Mouse (Mus musculus): ENCODE results near the gene Nfkb2. TPM values are rescaled to one million over a fixed set of nuclear protein-coding genes. Genes with fewer than 3 reads are reported as not detected.
A peak's percentile ranks its signal among the peaks of the same experiment; 100 is the strongest.

Nfkb2 gene
- polyA plus RNA-seq, 1 experiment from 2014 or later, result 9.2 TPM

DNA sequence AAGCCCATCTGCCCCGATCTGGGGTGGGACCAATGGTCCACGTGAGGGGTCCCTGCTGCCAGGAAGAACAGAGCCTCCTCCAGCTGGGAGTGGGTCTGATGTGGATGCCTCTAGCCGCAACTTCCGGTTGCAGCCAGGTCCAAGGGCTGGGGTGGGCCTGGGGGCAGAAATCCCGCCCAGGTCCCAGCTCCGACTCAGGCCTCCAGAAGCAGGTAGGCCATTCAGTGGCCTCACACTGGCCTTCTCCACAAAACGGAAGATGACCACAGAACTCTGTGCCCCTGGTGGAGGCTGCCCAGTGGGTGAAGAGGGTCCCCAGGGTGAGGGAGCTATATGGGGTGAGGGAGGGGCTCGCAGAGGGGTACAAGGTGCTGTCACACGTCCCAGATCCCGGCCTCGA lies 20.2 kb downstream of the Nfkb2 start:
- Histone ChIP-seq H3K4me2 (ENCODE audit: low read length) (no peak overlapping the region), H3K4me3 (ENCODE audit: low read depth, low read length) (no peak overlapping the region), H3K27me3 (replicated peaks; ENCODE audit: control insufficient read depth, insufficient read depth, low read length) (peaks cover 47% of the 10 kb centered on the region), H3K27ac (ENCODE audit: low read depth) (no peak overlapping the region), H3K9me3 (ENCODE audit: control insufficient read depth, low read length) (no peaks in the 10 kb centered on the region), H3K9ac (ENCODE audit: low read length) (no peak overlapping the region), H3K4me1 (replicated peaks; ENCODE audit: control insufficient read depth, insufficient read depth, low read length) (peaks cover 32% of the 10 kb centered on the region), H3K36me3 (ENCODE audit: control insufficient read depth, insufficient read depth, low read length) (no peaks in the 10 kb centered on the region)
- DNase-seq (ENCODE audit: low spot score) (no peak), ATAC-seq (replicated peaks; ENCODE audit: low FRiP score, low TSS enrichment, low read depth) (no peak)
- WGBS, result 61% methylated on average over 11 of the region's 11 CpGs

DNA sequence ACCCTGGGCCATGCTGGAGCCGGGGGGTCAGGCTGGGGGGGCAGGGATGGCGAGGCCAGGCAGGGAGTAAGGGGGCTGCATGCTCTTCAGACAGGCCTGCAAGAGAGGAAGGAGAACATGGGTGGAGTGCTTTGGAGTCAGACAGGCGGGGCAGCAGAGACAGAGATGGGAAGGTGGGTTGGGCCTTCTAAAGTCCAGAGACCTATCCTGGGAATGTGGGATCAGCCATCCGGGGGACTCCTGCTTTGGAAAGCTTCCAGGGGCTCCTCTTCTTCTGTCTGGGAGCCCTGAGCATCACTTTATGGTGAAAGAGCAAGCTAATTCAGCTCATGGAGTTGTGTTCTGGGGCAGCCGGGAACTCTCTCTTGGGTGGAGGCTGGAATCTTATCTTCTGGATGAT lies 20.8 kb downstream of the Nfkb2 start:
- peaks cover 47% of the 10 kb centered on the region for H3K27me3 ChIP-seq (replicated peaks; ENCODE audit: control insufficient read depth, insufficient read depth, low read length)
- ATAC-seq (replicated peaks; ENCODE audit: low FRiP score, low TSS enrichment, low read depth) (no peak), DNase-seq (ENCODE audit: low spot score) (no peak)
- H3K36me3 ChIP-seq (ENCODE audit: control insufficient read depth, insufficient read depth, low read length), result no peaks in the 10 kb centered on the region
- no peak overlapping the region for H3K9ac ChIP-seq (ENCODE audit: low read length)
- H3K4me1 ChIP-seq (replicated peaks; ENCODE audit: control insufficient read depth, insufficient read depth, low read length), result peaks cover 31% of the 10 kb centered on the region
- no peak overlapping the region for H3K27ac ChIP-seq (ENCODE audit: low read depth)
- WGBS, result 68% methylated on average over 5 of the region's 5 CpGs
- H3K4me3 ChIP-seq (ENCODE audit: low read depth, low read length), result no peak overlapping the region
- H3K4me2 ChIP-seq (ENCODE audit: low read length), result no peak overlapping the region
- H3K9me3 ChIP-seq (ENCODE audit: control insufficient read depth, low read length), result no peaks in the 10 kb centered on the region

DNA sequence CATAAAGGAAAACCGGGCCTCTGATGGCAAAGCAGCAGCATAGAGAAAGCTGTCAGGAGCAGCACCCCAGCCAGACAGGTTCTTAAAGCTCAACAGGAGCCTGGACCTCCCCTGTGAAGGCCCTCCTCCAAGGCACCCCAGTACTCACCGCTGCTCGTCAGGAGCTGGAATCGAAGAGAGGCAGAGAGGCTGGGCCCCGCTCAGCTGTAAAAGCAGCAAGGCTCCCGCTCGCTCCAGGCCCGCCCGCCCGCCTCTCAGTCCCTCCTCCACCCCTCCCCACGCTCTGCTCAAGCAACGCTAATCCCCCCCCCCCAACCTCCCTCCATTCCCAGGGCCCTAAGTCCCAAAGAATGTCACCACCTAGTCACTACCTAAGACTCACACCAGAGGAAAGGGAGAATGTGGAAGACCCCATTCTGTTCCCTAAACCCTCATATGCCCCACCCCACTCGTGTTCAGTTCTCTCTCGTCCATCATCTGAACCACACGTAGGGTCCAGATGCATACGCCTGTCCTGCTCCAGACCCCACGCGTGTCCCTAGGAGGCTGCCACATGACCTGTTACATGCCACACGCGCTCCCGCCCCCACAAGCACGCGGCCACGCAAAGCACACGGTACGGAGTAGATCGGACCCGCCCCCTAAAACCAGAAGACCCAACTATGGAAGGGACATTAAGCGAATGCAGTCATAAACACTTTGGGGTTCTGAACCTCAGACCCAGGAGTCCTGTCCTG lies 22.1 kb downstream of the Nfkb2 start:
- Histone ChIP-seq H3K36me3 (ENCODE audit: control insufficient read depth, insufficient read depth, low read length) (peaks cover 8% of the 10 kb centered on the region), H3K9me3 (ENCODE audit: control insufficient read depth, low read length) (no peaks in the 10 kb centered on the region), H3K27ac (ENCODE audit: low read depth) (no peak overlapping the region), H3K4me3 (ENCODE audit: low read depth, low read length) (no peak overlapping the region), H3K4me1 (replicated peaks; ENCODE audit: control insufficient read depth, insufficient read depth, low read length) (peaks cover 30% of the 10 kb centered on the region), H3K9ac (ENCODE audit: low read length) (no peak overlapping the region), H3K27me3 (replicated peaks; ENCODE audit: control insufficient read depth, insufficient read depth, low read length) (peaks cover 37% of the 10 kb centered on the region), H3K4me2 (ENCODE audit: low read length) (peak overlapping the region; percentile 96)
- ATAC-seq (replicated peaks; ENCODE audit: low FRiP score, low TSS enrichment, low read depth) (no peak), DNase-seq (ENCODE audit: low spot score) (no peak)
- WGBS, result 4% methylated on average over 29 of the region's 29 CpGs

DNA sequence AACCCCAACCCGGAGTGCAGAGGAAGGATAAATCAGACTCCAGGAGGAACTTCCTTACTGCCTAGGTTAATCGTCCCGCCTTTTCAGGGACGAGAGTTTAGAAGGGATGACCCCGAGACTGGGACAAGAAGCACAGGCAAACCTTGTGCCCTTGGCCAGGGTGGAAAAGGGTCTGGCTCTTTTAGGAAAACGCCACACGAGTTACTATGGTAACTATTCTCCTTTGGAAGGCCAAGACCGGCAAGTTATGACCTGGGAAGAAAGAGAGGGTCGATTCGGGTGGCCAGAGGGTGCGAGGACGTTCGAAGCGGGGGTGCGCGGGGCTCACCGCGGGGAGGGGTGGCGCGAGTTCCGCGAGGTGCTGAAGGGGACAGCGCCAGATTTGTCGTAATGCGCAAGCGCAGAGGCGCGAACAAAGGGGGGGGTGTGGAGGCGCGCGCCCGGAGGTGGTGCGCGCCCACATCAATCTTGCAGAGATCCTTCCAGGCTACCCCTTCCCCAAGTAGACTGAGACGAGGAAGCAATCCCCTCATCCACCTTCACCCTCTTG lies 22.7 kb downstream of the Nfkb2 start, which contains the start of gene Psd:
Gene Psd (minus strand): TSS at position 401 of the 550 bp plus-strand sequence.
- Histone ChIP-seq H3K9ac (ENCODE audit: low read length) (peak within 1 kb of the TSS; percentile 48), H3K4me3 (ENCODE audit: low read depth, low read length) (peak within 1 kb of the TSS; percentile 72), H3K4me2 (ENCODE audit: low read length) (peak within 1 kb of the TSS; percentile 96), H3K36me3 (ENCODE audit: control insufficient read depth, insufficient read depth, low read length) (peaks cover 15% of the 10 kb centered on the region), H3K9me3 (ENCODE audit: control insufficient read depth, low read length) (no peaks in the 10 kb centered on the region), H3K27ac (ENCODE audit: low read depth) (peak within 1 kb of the TSS; percentile 82), H3K4me1 (replicated peaks; ENCODE audit: control insufficient read depth, insufficient read depth, low read length) (peaks cover 24% of the 10 kb centered on the region), H3K27me3 (replicated peaks; ENCODE audit: control insufficient read depth, insufficient read depth, low read length) (peaks cover 37% of the 10 kb centered on the region)
- ATAC-seq (replicated peaks; ENCODE audit: low FRiP score, low TSS enrichment, low read depth) (no peak), DNase-seq (ENCODE audit: low spot score) (peak; percentile 81)
- WGBS, result under 1% methylated on average over 34 of the region's 35 CpGs

DNA sequence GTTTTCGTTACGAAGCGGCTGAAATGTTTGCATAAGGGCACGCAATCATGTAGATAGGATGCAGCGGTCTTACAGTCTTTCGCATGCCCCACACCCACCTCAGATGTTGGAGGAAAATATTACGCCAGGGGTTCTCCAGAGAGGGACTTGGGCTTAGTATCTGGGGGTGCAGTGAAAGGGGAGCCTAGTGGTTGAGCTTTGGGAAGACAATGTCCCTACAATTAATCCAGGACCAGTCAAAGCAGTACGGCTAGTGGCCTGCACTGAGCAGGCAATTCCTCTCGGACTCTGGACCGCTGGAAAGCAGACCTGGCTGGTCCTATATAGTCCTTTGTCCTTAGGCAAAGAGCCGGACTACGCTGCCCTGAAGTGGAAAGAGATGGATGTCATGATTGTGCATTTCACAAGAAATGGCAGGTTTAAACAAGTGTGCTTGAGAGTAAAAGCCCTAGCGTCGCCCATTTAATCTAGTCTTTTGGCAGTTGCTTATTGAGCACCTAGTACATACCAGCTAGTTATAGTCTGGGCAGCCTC lies 23.5 kb downstream of the Nfkb2 start:
- Histone ChIP-seq H3K27me3 (replicated peaks; ENCODE audit: control insufficient read depth, insufficient read depth, low read length) (peaks cover 37% of the 10 kb centered on the region), H3K27ac (ENCODE audit: low read depth) (peak overlapping the region; percentile 82; the same call in 1 of the 2 replicates), H3K36me3 (ENCODE audit: control insufficient read depth, insufficient read depth, low read length) (peaks cover 20% of the 10 kb centered on the region), H3K4me3 (ENCODE audit: low read depth, low read length) (peak overlapping the region; percentile 72), H3K4me2 (ENCODE audit: low read length) (peak overlapping the region; percentile 96), H3K9me3 (ENCODE audit: control insufficient read depth, low read length) (no peaks in the 10 kb centered on the region), H3K9ac (ENCODE audit: low read length) (peak overlapping the region; percentile 48), H3K4me1 (replicated peaks; ENCODE audit: control insufficient read depth, insufficient read depth, low read length) (peaks cover 22% of the 10 kb centered on the region)
- no peak for DNase-seq (ENCODE audit: low spot score)
- no peak for ATAC-seq (replicated peaks; ENCODE audit: low FRiP score, low TSS enrichment, low read depth)
- WGBS, result 28% methylated on average over 14 of the region's 14 CpGs

DNA sequence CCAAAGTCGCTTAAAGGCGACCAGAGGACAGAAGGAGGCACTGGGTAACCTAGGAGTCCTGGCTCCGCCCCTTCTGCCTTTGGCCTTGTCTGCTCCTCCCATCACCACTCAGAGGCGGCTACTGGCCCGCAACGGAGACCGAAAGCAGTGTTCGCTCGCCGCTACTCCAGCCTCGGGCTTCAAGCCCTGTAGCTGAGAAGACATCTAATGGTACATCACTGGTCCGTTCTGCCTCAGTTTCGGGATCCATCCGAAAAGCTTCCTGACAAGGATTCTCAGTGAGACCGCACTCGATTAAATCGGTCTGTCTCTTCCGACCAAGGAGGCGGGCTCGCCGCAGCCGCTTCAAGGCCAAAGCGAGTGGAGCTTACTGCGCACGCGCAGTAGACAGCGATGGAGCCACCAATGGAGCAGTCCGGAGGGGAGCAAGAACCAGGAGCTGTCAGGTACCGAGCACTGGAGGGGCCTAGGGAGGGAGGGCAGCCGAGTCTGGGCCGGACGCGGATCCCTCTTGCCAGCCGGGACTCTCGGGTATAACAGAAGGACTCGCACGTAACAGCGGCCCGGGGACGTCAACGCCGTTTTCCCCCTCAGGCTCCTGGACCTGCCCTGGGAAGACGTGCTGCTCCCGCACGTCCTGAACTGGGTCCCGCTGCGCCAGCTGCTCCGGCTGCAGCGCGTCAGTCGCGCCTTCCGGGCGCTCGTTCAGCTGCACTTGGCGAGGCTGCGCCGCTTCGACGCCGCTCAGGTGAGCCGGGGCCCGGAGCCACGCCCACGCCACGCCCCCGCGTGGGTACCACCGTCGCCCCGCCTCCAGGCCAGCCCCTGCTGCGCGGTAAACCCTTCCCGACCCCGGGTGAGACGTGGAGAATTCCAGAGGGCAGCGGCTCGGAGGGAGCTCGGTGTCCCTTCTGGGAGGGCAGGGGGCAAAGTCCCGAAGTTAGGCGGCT lies 24.2 kb downstream of the Nfkb2 start, which contains the start of gene Fbxl15:
Gene Fbxl15 (plus strand): TSS at position 104 of the 950 bp plus-strand sequence.
- Histone ChIP-seq H3K27ac (ENCODE audit: low read depth) (peak within 1 kb of the TSS; percentile 82), H3K4me3 (ENCODE audit: low read depth, low read length) (peak within 1 kb of the TSS; percentile 72), H3K36me3 (ENCODE audit: control insufficient read depth, insufficient read depth, low read length) (peaks cover 20% of the 10 kb centered on the region), H3K9ac (ENCODE audit: low read length) (peak within 1 kb of the TSS; percentile 48), H3K4me2 (ENCODE audit: low read length) (peak within 1 kb of the TSS; percentile 96), H3K4me1 (replicated peaks; ENCODE audit: control insufficient read depth, insufficient read depth, low read length) (peaks cover 22% of the 10 kb centered on the region), H3K9me3 (ENCODE audit: control insufficient read depth, low read length) (no peaks in the 10 kb centered on the region), H3K27me3 (replicated peaks; ENCODE audit: control insufficient read depth, insufficient read depth, low read length) (peaks cover 35% of the 10 kb centered on the region)
- under 1% methylated on average over 81 of the region's 81 CpGs for WGBS
- ATAC-seq (replicated peaks; ENCODE audit: low FRiP score, low TSS enrichment, low read depth) (peak; percentile 88), DNase-seq (ENCODE audit: low spot score) (peak; percentile 95)

DNA sequence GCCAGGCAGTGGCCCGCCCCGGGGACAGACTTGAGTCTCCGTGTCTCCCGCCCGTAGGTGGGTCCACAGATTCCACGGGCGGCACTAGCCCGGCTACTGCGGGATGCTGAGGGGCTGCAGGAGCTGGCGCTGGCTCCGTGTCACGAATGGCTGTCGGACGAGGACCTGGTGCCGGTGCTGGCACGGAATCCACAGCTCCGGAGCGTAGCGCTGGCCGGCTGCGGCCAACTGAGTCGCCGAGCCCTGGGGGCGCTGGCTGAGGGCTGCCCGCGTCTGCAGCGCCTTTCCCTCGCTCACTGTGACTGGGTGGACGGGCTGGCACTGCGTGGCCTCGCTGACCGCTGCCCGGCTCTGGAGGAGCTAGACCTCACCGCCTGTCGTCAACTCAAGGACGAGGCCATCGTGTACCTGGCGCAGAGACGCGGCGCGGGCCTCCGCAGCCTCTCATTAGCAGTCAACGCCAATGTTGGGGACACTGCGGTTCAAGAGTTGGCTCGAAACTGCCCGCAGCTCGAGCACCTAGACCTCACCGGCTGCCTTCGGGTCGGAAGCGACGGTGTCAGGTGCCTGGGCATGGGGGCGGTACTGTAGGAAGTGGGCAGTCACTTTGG lies 25.0 kb downstream of the Nfkb2 start:
- Histone ChIP-seq H3K4me3 (ENCODE audit: low read depth, low read length) (peak overlapping the region; percentile 72), H3K27ac (ENCODE audit: low read depth) (peak overlapping the region; percentile 82; the same call in 1 of the 2 replicates), H3K9ac (ENCODE audit: low read length) (peak overlapping the region; percentile 48), H3K27me3 (replicated peaks; ENCODE audit: control insufficient read depth, insufficient read depth, low read length) (peaks cover 27% of the 10 kb centered on the region), H3K9me3 (ENCODE audit: control insufficient read depth, low read length) (no peaks in the 10 kb centered on the region), H3K4me2 (ENCODE audit: low read length) (peak overlapping the region; percentile 96), H3K4me1 (replicated peaks; ENCODE audit: control insufficient read depth, insufficient read depth, low read length) (peaks cover 22% of the 10 kb centered on the region), H3K36me3 (ENCODE audit: control insufficient read depth, insufficient read depth, low read length) (peaks cover 20% of the 10 kb centered on the region)
- 2% methylated on average over 54 of the region's 54 CpGs for WGBS
- ATAC-seq (replicated peaks; ENCODE audit: low FRiP score, low TSS enrichment, low read depth), result peak; percentile 1
- no peak for DNase-seq (ENCODE audit: low spot score)

DNA sequence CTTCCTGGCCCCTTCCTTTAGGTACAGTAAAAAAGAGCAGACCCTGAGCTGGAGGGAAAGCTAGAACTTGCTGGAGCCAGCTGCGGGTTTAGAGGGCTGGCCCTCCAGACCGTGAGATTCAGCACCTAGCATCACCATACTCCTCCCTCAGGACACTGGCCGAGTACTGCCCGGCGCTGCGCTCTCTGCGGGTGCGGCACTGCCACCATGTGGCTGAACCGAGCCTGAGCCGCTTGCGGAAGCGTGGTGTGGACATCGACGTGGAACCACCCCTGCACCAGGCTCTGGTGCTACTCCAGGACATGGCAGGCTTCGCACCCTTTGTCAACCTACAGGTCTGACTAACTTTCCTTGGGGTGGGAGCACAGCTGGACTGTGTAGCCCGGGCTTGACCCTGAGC lies 25.8 kb downstream of the Nfkb2 start:
- WGBS, result 4% methylated on average over 16 of the region's 16 CpGs
- H3K4me2 ChIP-seq (ENCODE audit: low read length), result 0 out of 2 replicates have a peak overlapping the region, but pooled peaks have one; percentile 11
- no peak overlapping the region for H3K4me3 ChIP-seq (ENCODE audit: low read depth, low read length)

More for the DNA sequence above, 25.8 kb downstream of the Nfkb2 start:
- H3K9ac ChIP-seq (ENCODE audit: low read length), result no peak overlapping the region
- no peak overlapping the region for H3K27ac ChIP-seq (ENCODE audit: low read depth)
- peaks cover 22% of the 10 kb centered on the region for H3K4me1 ChIP-seq (replicated peaks; ENCODE audit: control insufficient read depth, insufficient read depth, low read length)
- H3K9me3 ChIP-seq (ENCODE audit: control insufficient read depth, low read length), result no peaks in the 10 kb centered on the region
- DNase-seq (ENCODE audit: low spot score) (peak; percentile 87), ATAC-seq (replicated peaks; ENCODE audit: low FRiP score, low TSS enrichment, low read depth) (peak; percentile 29)
- peaks cover 20% of the 10 kb centered on the region for H3K27me3 ChIP-seq (replicated peaks; ENCODE audit: control insufficient read depth, insufficient read depth, low read length)
- peaks cover 20% of the 10 kb centered on the region for H3K36me3 ChIP-seq (ENCODE audit: control insufficient read depth, insufficient read depth, low read length)
